Mouse (Mus musculus) left cerebral cortex, postnatal 36 days (tissue): ENCODE measurements around the gene Cyp19a1. TPM values are rescaled to one million over a fixed set of nuclear protein-coding genes. Genes with fewer than 3 reads are reported as not detected.

Source experiments
- DNase-seq, 2 experiments: peaks; one replicate each; pipeline ENCODE4 v3.0.0; 2021 to 2022; ENCODE audit warnings: low spot score in 2 of 2, mixed read lengths in 1 of 2
- intact Hi-C: fragments of 180-260 bp; cut with DNase I; formaldehyde crosslinking; loops from one replicate; pipeline ENCODE4 v1.15.1; 2025
- total RNA-seq, 2 experiments: library from RNA; stranded (reverse); gene quantifications; 2 replicates each; pipeline ENCODE4 v1.2.3; 2021

The Cyp19a1 gene
- total RNA-seq: not detected

DNA sequence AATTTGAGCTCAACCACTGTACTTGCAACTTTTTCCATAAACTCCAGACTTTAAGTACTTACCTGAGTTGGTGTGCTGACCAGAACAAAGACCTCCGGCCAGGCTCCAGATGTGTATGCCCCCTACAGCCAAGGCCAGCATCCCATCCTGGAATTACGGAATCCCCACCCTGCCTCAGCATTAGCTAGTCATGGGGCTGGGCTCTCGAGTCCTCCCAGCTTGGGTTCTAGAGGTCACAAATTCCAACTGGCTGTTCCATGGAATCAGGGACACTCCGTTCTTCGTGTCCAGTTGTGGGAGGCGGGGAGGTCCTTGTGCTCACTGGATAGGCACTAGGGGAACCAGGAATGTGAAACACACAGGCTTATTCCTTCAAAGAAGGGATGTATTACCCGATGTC lies at the start of gene Cyp19a1:
TSS of gene Cyp19a1 (minus strand) at position 101 of the 400 bp plus-strand sequence.
- no peak for DNase-seq
- intact Hi-C loops: no loop called here

DNA sequence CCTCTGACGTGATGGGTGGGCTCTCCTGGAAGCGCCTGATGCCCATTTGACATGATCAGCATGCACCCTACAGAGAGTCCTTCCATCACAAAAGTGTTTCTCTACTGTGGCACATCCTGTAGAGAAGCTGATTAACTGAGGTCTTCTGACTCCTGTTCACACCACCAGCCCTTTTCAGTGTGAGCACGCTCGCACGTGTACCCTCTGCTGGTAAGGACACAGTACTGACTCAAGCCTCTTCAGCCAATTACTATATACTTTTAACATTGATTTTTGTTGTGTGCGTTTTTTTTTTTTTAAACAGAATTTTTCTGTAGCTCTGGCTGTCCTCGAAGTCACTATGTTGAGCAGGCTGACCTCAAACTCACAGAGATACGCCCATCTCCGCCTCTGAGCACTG lies 48.5 kb upstream of the Cyp19a1 start:
- DNase-seq: no peak
- intact Hi-C loops: no loop called here

DNA sequence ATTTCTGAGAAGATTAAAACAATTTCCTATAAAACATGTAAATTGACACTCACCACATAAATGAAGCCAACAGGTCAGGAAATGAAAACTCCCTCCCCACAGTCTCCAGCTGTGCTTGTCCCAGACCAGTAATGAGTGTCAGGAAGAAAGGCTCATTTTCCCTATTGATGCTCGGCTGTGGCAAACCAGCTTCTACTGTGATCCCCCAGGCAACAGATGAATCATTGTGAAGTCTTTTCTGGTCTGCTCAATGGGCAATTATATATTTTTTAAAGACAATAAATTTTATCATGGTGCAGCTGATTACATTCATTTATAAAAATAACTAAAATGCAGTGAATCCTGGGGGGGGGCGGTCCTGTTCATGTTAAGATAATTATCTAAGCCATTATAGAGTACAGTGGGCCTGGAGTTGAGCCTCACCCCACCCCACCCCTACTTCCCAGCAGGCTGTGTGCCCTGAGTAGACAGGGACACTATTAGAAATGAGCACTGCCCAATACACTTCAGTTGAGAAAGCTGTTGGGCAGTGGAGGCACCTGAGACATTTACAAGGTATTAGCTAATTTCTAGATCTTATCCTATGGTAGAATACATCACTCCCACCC lies 40.9 kb upstream of the Cyp19a1 start:
- intact Hi-C loops: no loop called here
- no peak for DNase-seq

DNA sequence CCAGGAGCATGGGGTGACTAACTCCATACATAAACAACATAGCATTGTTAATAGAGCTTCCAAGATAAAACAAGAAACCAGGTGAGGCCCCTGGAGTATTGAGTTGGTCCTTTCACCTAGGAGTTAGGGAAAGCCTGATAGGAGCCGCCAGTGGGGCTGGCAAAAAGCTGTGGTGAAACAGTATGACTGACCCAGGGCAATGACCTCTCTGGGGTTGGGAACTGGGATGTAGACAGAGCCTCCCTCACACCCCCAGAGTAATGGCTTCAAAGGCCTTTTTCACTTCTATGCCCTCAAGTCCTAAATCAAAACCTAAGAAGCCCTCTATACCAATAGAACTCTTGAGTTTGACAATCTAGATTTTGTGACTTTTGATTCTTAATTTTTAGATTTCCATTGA lies 40.3 kb upstream of the Cyp19a1 start:
- DNase-seq: no peak
- intact Hi-C loops: no loop called here

DNA sequence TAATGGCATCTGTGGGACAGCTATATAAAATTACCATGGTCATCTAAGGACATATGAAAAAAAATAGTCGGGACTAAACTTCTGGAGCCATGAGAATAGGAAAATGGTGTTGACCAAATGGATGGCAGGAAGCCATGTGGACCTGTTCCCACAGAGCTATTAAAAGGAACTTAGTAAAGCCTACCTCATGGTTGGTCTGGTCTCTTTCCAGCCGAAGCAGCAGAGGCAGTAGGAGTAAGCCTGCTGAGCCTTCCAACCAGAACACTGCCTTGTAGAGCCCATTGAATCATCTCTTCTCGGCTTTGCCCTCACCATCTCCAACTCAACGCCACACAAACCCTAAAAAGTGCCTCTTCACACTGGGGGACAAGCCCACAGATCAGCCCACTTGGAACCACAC lies 33.3 kb upstream of the Cyp19a1 start:
- intact Hi-C loops: no loop called here

DNA sequence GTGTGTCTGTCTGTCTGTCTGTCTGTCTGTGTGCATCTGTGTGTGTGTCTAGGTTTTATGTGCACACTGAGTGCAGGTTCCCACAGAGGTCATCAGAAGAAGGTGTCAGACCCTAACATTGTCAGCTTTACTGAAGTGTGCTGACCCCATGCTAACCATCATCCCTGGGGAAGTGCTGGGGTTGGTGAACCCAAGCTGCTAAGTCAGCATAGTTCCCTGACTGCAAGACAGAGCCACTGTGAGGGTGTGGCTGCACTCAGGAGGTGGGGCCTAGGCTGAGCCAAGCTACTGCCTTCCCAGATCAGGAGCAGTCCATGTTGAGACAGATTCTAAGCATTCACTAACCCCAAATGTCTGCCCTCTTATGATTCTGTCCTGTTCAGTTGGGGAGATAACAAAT lies 31.9 kb upstream of the Cyp19a1 start:
- intact Hi-C loops: no loop called here
- DNase-seq: no peak

More for the DNA sequence above, 33.3 kb upstream of the Cyp19a1 start:
- peak; percentile 26 to 41 for DNase-seq

DNA sequence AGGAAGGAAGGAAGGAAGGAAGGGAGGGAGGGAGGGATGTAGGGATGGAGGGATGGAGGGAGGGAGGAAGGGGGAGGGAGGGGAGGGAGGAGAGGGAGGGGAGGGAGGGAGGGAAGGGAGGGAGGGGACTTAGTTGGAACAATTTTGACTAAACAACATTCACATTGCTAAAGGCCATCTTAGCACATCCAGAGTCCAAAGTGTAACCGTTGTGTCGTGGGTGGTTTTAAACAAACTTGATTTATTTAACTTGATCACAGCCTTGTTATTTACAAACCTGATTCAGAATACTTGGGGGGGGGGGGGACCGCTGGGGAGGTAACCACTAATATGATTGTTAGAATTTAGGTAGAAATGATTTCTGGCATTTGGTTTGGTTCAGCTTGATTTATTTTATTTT lies 31.5 kb upstream of the Cyp19a1 start:
- no peak for DNase-seq
- intact Hi-C loops: no loop called here

DNA sequence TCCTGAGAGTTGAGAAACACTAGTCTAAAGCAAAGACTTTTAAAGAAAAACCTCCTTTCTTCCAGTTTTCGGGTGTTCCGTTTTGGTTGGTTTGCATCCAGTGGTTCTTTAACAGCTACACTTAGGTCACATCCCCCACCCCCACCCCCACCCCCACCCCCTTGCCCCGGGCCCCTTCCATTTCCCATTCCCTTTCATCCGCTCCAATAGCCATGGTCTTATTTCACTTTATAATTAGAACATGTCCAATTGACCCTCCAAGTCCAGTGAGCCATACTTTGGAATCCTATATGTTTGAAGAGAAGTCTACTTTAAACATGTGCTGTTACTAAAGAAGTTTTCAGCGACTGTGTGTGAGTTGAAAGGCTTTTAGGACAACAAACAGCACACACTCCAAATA lies 19.9 kb upstream of the Cyp19a1 start:
- intact Hi-C loops: no loop called here
- no peak for DNase-seq

DNA sequence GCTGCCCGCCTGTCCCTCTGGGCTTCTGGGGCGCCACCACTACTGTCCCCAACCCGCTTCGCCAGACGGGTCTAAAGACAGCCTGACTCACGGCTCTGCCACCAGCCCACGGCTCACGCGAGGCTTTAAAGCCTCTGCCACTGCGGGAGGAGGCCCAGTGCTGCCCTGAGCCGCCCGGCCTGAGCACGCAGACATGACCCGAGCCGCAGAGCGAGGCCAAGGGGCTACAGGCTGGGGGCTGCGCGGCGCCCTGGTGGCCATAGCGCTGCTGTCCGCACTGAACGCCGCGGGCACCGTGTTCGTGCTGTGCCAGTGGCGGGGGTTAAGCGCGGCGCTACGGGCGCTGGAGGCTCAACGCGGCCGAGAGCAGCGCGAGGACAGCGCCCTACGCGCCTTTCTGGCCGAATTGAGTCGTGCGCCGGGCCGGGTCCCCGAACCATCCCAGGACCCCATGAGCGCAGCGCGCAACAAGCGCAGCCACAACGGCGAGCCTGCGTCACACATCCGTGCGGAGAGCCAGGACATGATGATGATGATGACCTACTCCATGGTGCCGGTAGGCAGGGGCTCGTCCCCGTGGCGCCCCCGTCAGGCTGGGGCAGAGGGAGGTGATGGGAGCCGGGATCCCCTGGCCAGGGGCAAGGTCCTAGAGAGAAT lies 18.5 kb upstream of the Cyp19a1 start, which contains the start of gene Gldn:
TSS of gene Gldn (plus strand) at position 156 of the 657 bp plus-strand sequence.
- intact Hi-C loops: no loop called here

DNA sequence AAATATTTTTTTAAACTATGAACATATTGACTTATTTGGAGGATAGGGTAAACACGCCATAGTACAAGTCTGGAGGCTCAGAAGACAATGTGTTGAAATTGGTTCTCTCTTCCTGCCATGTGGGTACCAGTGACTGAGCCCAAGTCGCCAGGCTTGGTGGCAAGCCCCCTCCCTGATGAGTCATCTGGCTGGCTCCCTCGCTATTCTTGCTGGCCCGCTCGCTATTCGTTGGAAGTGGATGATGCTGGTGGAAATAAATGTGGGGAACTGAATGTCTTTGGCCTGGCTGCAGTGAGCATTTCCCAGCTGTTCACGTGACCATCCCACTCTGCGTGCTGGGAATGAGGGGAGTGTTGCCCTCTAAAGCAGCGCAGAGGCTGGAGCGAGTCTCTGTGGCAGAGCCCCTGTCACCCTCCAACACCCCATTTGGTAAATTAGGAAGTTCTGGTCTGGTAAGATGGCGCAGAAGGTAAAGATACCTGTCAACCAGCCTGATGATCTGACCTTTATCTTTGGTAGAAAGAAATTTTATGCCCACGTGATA lies 11.2 kb upstream of the Cyp19a1 start:
- DNase-seq: no peak
- intact Hi-C loops: no loop called here

More for the DNA sequence above, 18.5 kb upstream of the Cyp19a1 start, which contains the start of gene Gldn:
- peak; percentile 5 to 14 for DNase-seq

DNA sequence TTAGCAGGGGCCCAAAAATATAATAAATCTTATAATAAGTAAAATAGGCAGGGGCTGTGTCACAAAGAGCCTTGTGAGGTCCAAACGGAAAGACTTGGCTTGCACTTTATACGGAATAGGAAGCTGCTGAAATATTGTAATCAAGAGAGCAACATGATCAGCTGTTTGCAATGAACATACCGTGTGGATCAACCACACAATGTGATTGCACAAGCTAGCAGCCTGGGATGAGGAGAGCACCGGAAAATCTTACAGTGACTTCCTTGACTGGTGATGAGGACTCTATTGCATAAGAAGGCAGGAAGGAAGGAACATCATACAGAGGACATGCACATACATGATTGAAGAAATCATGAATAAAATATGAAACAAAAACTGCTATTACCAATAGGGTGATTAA lies 7.4 kb upstream of the Cyp19a1 start:
- intact Hi-C loops: no loop called here
- DNase-seq: no peak

DNA sequence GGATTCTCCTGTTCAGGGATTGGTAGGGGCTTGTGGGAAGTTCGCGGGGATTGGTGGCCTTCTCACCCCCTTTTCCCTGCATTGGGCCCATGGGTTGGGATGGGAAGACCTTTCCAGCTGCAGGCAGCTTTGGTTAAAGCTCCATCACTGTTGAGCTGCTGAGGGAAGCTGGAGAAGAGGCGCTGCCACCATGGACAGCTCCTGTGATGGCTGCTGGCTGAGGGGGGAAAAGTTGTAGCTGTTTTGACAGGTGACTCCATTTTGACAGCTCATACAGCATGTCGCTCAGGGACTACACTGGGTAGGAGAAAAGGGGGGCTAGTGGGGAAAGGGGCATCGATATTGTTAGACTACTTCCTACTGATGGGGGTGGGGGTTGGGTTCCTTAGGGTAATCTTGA lies 3.0 kb upstream of the Cyp19a1 start:
- no peak for DNase-seq
- intact Hi-C loops: no loop called here

DNA sequence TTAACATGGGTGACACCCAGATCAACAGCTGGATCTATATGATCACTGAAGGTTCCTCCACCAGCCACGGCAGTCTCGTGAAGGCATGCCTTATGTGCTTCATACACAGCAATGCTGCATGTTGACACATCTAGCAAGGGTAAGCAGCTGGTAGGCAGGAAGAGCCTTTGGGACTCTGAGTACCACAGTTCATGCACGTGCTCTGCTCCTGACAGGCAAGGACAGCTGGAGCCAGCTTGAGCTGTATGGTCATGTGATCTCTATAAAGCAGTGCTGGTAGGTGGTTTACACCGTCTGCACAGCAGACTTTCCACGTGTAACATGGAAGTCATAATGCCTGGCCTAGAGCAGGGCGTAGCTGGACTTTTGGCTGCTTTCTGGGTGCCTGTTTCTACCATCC lies 2.1 kb upstream of the Cyp19a1 start:
- intact Hi-C loops: no loop called here
- DNase-seq: no peak

DNA sequence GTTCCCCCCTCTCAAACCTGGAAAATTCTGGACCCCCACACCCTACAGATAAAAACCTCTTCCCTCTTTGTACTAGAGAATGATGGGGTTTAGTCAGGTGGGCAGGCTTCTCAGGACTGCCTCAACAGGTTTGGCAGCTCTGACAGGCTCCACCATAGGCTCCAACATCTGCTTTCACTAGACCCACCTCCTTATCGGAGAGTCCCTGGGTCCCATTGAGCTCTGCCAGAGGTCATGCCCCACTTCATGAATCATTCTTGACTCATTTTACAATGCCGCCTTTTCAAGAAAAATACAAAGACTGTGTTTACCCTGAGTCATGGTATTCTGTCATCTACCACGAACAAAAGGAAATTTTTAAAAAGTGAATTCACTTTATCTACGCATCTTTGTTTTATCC lies 3.2 kb downstream of the Cyp19a1 start:
- no peak for DNase-seq
- intact Hi-C loops: no loop called here

DNA sequence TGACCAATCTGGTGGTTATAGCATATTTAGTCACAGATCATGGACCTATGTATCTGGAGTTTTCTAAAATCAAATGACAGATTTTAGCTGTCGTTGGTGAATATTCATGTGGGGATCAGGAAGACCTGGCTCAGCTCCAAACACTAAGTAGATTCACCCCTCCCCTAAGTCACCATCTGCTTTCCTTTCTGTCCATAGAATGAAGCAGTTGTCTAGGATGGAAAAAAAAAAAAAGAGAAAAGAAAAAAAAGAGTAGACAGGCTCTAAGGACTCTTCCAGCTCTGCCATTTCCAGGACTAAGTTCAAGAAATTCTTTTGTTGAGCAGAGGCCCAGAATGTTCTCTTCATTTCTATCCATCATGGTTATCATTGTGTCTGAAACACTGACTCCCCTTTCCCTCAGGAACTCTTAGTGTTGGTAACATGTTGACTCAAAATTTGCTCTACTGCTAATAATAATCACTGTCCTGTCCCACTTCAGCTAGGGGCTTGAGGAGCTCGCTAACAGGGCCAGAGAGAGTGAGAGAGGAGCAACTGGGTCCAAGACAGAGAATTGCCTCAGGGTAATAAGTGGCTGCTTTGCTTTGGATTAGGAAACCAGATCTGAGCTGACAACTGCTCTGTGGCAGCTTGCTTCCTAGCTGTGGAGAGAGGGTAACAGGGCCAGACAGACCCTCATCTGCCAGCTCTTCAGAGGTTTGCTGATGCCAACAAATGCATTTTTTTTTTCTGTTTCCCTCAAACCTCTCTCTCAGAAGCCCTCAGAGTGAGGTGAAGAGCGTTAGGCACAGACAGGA lies 22.8 kb downstream of the Cyp19a1 start:
- DNase-seq: no peak
- intact Hi-C loops: no loop called here

DNA sequence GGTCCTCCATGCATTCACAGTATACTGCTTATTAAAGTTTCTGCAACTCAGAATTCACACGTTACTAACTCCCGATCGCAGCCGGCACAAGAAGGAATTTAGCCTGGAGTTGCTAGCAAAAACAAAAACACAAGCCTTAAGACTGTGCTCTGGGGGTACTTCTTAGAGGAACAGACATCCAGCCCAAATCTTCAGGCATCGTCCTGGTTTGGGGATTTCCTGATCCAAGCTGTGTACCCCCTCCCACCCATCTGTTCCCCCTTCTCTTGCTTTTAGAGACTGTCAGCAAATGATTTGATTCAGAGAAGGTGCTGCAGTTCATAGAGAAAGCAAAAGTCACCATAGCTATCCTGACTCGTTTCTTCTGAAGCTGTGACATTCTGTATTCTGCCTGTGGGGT lies 40.3 kb downstream of the Cyp19a1 start:
- intact Hi-C loops: no loop called here
- no peak for DNase-seq

DNA sequence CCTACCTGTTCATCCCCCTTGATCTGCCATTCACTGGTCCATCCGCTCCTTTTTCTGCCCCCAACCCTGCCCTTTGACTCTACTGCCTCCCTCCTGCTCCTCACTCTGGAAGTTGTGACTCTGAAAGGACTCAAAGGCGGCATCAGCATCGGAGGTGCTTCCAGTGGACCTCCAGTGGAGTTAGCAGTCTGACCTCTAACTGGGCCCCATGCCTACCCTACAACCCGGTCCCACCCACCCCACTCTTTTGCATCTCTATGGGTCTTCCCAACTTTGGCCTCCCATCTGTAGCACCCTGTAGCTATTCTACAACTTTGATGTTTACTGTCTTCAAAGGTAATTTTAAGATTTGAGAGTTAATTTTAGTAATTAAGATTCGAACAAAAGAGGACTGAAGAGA lies 51.4 kb downstream of the Cyp19a1 start:
- no peak for DNase-seq
- intact Hi-C loops: no loop called here

DNA sequence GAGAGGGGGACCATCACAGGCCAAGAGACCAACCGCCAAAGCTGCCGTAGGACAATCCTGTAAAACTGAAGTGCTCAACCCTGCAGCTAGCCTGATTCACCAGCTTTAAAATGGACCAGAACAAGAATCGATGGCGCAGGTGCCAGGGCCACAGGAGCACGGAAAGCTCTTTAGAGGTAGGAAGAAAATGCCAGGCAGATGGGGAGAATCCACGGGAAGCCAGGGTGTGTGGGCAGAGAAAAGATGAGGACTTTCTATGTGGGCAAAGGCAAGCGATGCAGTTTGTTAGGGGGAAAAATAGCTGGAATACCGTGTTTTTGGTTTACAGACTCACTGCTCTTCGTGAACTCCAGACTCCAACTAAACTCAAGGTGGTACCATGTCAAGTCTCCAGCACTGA lies 53.0 kb downstream of the Cyp19a1 start:
- DNase-seq: peak; percentile 27 to 32
- intact Hi-C loops: no loop called here

DNA sequence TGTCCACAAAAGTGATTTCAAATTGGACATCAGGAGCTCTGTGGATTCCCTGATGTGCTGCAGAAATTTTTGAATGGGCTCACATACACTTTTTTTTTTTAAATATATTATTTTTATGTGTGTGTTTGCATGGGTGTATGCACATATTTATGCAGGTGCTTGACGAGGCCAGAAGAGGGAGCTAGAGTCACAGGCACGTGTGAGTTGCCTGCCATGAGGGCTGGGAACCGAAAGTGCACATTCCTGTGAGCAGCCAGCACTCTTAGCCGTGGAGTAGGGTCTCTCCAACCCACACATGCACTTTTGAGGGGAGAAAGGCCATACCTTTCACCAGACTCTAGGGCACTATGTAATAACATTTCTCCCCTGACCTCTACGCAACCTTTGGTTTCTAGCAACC lies 73.1 kb downstream of the Cyp19a1 start:
- intact Hi-C loops: no loop called here
- DNase-seq: no peak

DNA sequence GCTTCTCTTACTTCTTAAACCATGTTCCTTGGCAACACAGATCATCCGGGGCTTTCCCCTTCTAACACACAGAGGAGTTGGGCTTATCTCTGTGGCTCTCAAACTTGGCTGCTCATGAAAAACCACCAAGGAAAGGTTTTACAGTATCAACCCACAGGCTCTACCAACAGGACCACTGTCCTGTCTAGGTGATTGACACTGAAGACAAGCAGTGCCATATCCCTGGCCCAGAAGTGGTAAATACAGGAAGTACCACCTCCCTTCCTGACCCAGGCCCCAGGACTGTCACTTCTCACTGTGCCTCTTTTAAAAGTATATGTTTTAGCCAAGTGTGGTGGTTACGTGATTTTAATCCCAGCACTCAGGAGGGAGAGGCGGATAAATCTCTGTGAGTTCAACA lies 76.5 kb downstream of the Cyp19a1 start:
- intact Hi-C loops: no loop called here
- DNase-seq: no peak

DNA sequence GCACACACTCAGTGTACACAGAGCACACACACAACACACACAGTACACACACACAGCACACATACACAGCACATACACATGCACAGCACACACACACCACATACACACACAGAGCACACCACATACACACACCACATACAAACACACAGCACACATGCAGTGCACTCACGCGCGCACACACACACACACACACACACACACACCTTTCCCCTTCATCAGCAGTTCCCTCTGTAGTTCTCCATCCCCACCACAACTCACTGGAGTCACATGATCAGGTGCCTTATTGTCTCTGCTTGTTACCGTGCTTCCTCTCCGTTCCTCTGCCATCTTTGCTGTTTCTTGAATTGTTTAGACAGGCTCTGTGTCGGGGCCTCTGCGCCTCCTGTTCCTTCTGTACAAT lies 85.4 kb downstream of the Cyp19a1 start:
- intact Hi-C loops: loop anchor here (5.0 kb wide), 1 partner anchor 140 kb away; no protein-coding TSS in a partner anchor
- DNase-seq: no peak
